Mouse (Mus musculus): ENCODE data around the gene Gm20517. TPM values are rescaled to one million over a fixed set of nuclear protein-coding genes. Genes with fewer than 3 reads are reported as not detected.
A peak's percentile ranks its signal among the peaks of the same experiment; 100 is the strongest.
"Not testable (repeated sequence)": the region's sequence is repeated elsewhere in the genome, so short reads cannot be mapped to it uniquely, and the experiment has no call there.

Gm20517 gene
- polyA plus RNA-seq, 1 experiment from 2014 or later = 1.3 TPM

DNA sequence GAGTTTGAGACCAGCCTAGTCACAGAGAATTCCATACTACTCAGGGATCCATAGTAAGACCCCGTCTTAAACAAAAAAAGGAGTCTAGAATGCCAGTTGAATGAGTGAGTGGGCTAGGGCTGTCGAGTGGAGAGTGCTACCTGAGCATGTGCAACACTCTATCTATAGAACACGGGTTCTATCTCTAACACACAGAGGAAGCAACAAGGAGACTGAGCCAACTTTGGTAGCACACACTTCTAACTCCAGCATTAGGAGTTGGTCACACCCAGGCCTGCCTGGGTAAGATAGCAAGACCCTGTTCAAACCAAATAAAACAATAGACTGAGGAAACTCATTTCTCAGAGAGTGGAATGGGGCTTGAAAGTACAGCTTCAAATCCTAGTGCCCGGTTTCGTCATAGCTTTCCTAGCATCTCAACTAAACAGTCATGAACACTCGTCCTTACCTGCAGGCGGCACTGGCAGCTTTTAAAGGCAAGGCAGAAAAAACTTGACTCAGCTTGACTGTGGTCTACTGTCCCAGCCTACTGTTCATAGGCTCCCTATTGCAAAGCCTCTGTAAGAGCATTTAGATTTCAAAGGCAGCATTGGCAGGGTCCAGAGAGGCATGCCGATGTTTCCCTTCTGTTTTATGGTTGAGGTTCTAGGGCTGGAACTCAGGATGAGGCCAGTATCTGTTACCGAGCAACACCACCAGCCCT is 6.4 kb downstream of the Gm20517 start:
- ATAC-seq = no peak

GRCm38 (mm10) chr17:47618556-47619311 is 7.3 kb downstream of the Gm20517 start:
- ATAC-seq = no peak
- Histone ChIP-seq H3K4me2 (ENCODE audit: low read length) (no peak overlapping the region), H3K36me3 (ENCODE audit: control insufficient read depth, insufficient read depth, low read length) (peaks cover 24% of the 10 kb centered on the region), H3K9me3 (replicated peaks; ENCODE audit: control insufficient read depth, low read length, poor library complexity, severe bottlenecking) (no peaks in the 10 kb centered on the region), H3K4me1 (ENCODE audit: control insufficient read depth, insufficient read depth, low read length) (no peaks in the 10 kb centered on the region), H3K27ac (ENCODE audit: low read length) (no peak overlapping the region), H3K27me3 (ENCODE audit: control insufficient read depth, insufficient read depth, low read depth, low read length) (no peaks in the 10 kb centered on the region), H3K4me3 (ENCODE audit: low read depth, low read length) (no peak overlapping the region), H3K9ac (ENCODE audit: low read depth, low read length) (no peak overlapping the region)
- WGBS = 91% methylated on average over 13 of the region's 13 CpGs

More for the DNA sequence above, 6.4 kb downstream of the Gm20517 start:
- WGBS = 97% methylated on average over 9 of the region's 9 CpGs
- Histone ChIP-seq H3K27me3 (ENCODE audit: control insufficient read depth, insufficient read depth, low read depth, low read length) (no peaks in the 10 kb centered on the region), H3K4me3 (ENCODE audit: low read depth, low read length) (no peak overlapping the region), H3K4me1 (ENCODE audit: control insufficient read depth, insufficient read depth, low read length) (0 out of 2 replicates have a peak, but pooled peaks cover 5% of the 10 kb centered on the region), H3K4me2 (ENCODE audit: low read length) (no peak overlapping the region), H3K9ac (ENCODE audit: low read depth, low read length) (no peak overlapping the region), H3K9me3 (replicated peaks; ENCODE audit: control insufficient read depth, low read length, poor library complexity, severe bottlenecking) (no peaks in the 10 kb centered on the region), H3K27ac (ENCODE audit: low read length) (no peak overlapping the region), H3K36me3 (ENCODE audit: control insufficient read depth, insufficient read depth, low read length) (peaks cover 16% of the 10 kb centered on the region)

GRCm38 (mm10) chr17:47622912-47623554 is 11.6 kb downstream of the Gm20517 start:
- no peak for ATAC-seq
- WGBS = 89% methylated on average over 14 of the region's 14 CpGs
- Histone ChIP-seq H3K36me3 (ENCODE audit: control insufficient read depth, insufficient read depth, low read length) (peaks cover 28% of the 10 kb centered on the region), H3K27ac (ENCODE audit: low read length) (no peak overlapping the region), H3K4me3 (ENCODE audit: low read depth, low read length) (no peak overlapping the region), H3K27me3 (ENCODE audit: control insufficient read depth, insufficient read depth, low read depth, low read length) (no peaks in the 10 kb centered on the region), H3K9ac (ENCODE audit: low read depth, low read length) (no peak overlapping the region), H3K4me2 (ENCODE audit: low read length) (no peak overlapping the region), H3K4me1 (ENCODE audit: control insufficient read depth, insufficient read depth, low read length) (peaks cover 2% of the 10 kb centered on the region), H3K9me3 (replicated peaks; ENCODE audit: control insufficient read depth, low read length, poor library complexity, severe bottlenecking) (no peaks in the 10 kb centered on the region)

GRCm38 (mm10) chr17:47624572-47624971 is 13.2 kb downstream of the Gm20517 start:
- 100% methylated on average over 4 of the region's 5 CpGs for WGBS
- ATAC-seq = not testable (repeated sequence)

GRCm38 (mm10) chr17:47625088-47625487 is 13.7 kb downstream of the Gm20517 start:
- WGBS = 97% methylated on average over 2 of the region's 2 CpGs
- H3K9ac ChIP-seq (ENCODE audit: low read depth, low read length) = no peak overlapping the region
- H3K27ac ChIP-seq (ENCODE audit: low read length) = no peak overlapping the region
- no peak for ATAC-seq
- peaks cover 9% of the 10 kb centered on the region for H3K4me1 ChIP-seq (ENCODE audit: control insufficient read depth, insufficient read depth, low read length)
- no peaks in the 10 kb centered on the region for H3K9me3 ChIP-seq (replicated peaks; ENCODE audit: control insufficient read depth, low read length, poor library complexity, severe bottlenecking)
- peaks cover 20% of the 10 kb centered on the region for H3K36me3 ChIP-seq (ENCODE audit: control insufficient read depth, insufficient read depth, low read length)
- H3K27me3 ChIP-seq (ENCODE audit: control insufficient read depth, insufficient read depth, low read depth, low read length) = no peaks in the 10 kb centered on the region
- H3K4me2 ChIP-seq (ENCODE audit: low read length) = no peak overlapping the region
- no peak overlapping the region for H3K4me3 ChIP-seq (ENCODE audit: low read depth, low read length)

More at GRCm38 (mm10) chr17:47624572-47624971, 13.2 kb downstream of the Gm20517 start:
- not testable (repeated sequence) for H3K27ac ChIP-seq (ENCODE audit: low read length); H3K4me3 ChIP-seq (ENCODE audit: low read depth, low read length); H3K4me1 ChIP-seq (ENCODE audit: control insufficient read depth, insufficient read depth, low read length); H3K9ac ChIP-seq (ENCODE audit: low read depth, low read length); H3K27me3 ChIP-seq (ENCODE audit: control insufficient read depth, insufficient read depth, low read depth, low read length); H3K4me2 ChIP-seq (ENCODE audit: low read length); H3K9me3 ChIP-seq (replicated peaks; ENCODE audit: control insufficient read depth, low read length, poor library complexity, severe bottlenecking)
- peaks cover 20% of the 10 kb centered on the region for H3K36me3 ChIP-seq (ENCODE audit: control insufficient read depth, insufficient read depth, low read length)

- no peak for ATAC-seq
- Histone ChIP-seq H3K4me1 (ENCODE audit: control insufficient read depth, insufficient read depth, low read length) (peaks cover 14% of the 10 kb centered on the region), H3K9ac (ENCODE audit: low read depth, low read length) (no peak overlapping the region), H3K9me3 (replicated peaks; ENCODE audit: control insufficient read depth, low read length, poor library complexity, severe bottlenecking) (no peaks in the 10 kb centered on the region), H3K4me2 (ENCODE audit: low read length) (no peak overlapping the region), H3K36me3 (ENCODE audit: control insufficient read depth, insufficient read depth, low read length) (peaks cover 20% of the 10 kb centered on the region), H3K27ac (ENCODE audit: low read length) (no peak overlapping the region), H3K4me3 (ENCODE audit: low read depth, low read length) (no peak overlapping the region), H3K27me3 (ENCODE audit: control insufficient read depth, insufficient read depth, low read depth, low read length) (no peaks in the 10 kb centered on the region)
- 92% methylated on average over 5 of the region's 5 CpGs for WGBS
These were observed 14.6 kb downstream of the Gm20517 start for GRCm38 (mm10) chr17:47626031-47626430.

- H3K4me2 ChIP-seq (ENCODE audit: low read length) = no peak overlapping the region
- 83% methylated on average over 2 of the region's 2 CpGs for WGBS
- H3K9ac ChIP-seq (ENCODE audit: low read depth, low read length) = no peak overlapping the region
- H3K27ac ChIP-seq (ENCODE audit: low read length) = no peak overlapping the region
- no peaks in the 10 kb centered on the region for H3K27me3 ChIP-seq (ENCODE audit: control insufficient read depth, insufficient read depth, low read depth, low read length)
- H3K4me3 ChIP-seq (ENCODE audit: low read depth, low read length) = no peak overlapping the region
- H3K9me3 ChIP-seq (replicated peaks; ENCODE audit: control insufficient read depth, low read length, poor library complexity, severe bottlenecking) = no peaks in the 10 kb centered on the region
- peaks cover 15% of the 10 kb centered on the region for H3K36me3 ChIP-seq (ENCODE audit: control insufficient read depth, insufficient read depth, low read length)
- peaks cover 30% of the 10 kb centered on the region for H3K4me1 ChIP-seq (ENCODE audit: control insufficient read depth, insufficient read depth, low read length)
- ATAC-seq = no peak
These were observed 16.4 kb downstream of the Gm20517 start for GRCm38 (mm10) chr17:47627791-47628190.

GRCm38 (mm10) chr17:47628851-47629676 is 17.7 kb downstream of the Gm20517 start:
- peaks cover 4% of the 10 kb centered on the region; the same call in 1 of the 2 replicates for H3K36me3 ChIP-seq (ENCODE audit: control insufficient read depth, insufficient read depth, low read length)
- ATAC-seq = peak; percentile 93
- under 1% methylated on average over 61 of the region's 63 CpGs for WGBS
- no peaks in the 10 kb centered on the region for H3K9me3 ChIP-seq (replicated peaks; ENCODE audit: control insufficient read depth, low read length, poor library complexity, severe bottlenecking)
- H3K9ac ChIP-seq (ENCODE audit: low read depth, low read length) = peak overlapping the region; percentile 72
- peaks cover 31% of the 10 kb centered on the region for H3K4me1 ChIP-seq (ENCODE audit: control insufficient read depth, insufficient read depth, low read length)
- peak overlapping the region; percentile 51 for H3K4me3 ChIP-seq (ENCODE audit: low read depth, low read length)
- peak overlapping the region; percentile 97 for H3K27ac ChIP-seq (ENCODE audit: low read length)
- H3K4me2 ChIP-seq (ENCODE audit: low read length) = peak overlapping the region; percentile 77
- no peaks in the 10 kb centered on the region for H3K27me3 ChIP-seq (ENCODE audit: control insufficient read depth, insufficient read depth, low read depth, low read length)

Measured in midbrain, embryonic 16.5 days (tissue).